Mouse (Mus musculus): ENCODE measurements around the gene Dok3.

Dok3 gene

DNA sequence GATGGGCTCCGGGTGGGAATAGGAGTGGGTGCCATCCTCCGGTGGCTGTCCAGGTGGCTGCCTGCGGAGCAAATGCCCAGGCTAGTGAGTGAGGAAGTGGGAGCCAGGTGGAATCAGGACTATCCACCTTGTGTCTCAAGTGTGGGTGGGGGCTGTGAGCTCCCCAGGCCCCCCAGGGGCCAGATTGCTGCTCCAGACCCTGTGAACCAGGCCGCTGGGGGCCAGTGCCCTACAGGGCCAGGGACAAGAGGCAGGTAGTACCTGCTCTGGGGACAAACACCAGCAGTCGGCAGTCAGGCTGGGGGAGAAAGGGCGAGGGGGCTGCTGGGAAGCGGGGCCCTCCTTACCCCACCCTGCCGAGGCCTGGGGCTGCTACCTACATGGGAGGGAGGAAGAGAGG is 52.8 kb downstream of the Dok3 start:
- no peak for DNase-seq (ENCODE audit: low read depth)

DNA sequence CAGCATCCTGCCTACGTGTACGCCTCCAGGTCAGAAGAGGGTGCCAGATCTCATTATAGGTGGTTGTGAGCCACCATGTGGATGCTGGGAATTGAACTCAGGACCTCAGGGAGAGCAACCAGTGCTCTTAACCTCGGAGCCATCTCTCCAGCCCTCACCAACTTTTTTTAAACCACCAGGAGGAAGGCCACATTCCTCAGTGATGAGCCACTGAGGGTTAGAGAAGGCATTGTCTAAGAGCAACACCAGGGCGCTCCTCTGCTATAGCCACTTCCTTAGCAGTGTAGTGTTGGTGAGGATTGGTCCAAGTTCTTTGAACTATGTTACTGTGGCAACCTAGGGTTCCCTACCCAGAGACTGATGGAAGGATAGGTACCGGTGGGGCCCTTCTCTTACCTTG is 53.3 kb downstream of the Dok3 start:
- DNase-seq (ENCODE audit: low read depth), result no peak

DNA sequence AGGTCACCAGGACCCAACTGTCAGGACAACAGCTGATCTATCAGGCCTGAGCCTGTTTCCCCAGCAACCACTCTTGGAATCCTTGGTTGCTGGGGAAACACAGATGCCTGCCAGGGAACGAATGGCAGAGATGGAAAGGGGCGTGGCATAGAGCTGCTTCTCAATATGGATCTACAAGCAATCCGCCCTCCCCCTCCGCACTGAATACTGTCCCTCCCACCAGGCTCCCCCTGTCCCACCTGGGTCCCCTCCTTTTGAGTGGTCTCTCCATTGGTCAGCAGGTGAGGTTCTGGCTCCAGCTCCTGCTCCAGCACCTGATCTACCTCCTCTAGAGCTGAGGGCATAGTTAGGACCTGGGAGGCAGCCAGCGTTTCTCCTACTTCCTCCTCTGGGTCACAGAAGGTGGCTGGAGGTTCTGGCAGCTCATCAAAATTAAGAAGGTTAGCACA is 54.5 kb downstream of the Dok3 start:
- no peak for DNase-seq (ENCODE audit: low read depth)

DNA sequence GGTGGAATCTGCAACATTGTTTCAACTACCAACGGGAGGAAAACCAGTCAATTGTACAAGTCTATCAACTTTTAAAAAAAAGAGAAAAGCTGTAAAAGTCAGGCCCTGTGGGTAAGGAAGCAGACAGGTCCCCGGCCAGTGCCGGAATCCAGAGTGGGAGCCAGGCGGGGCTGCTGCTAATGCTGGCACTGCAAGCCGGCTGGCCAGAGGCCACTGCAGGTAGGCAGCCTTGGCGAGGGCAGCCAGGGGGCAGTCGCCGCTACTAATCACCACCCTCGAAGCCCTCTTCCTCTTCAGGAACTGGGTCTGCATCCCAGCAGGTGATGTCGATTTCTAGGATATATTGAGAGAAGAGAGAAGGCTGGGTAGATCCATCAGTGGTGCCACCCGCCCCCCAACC is 55.1 kb downstream of the Dok3 start:
- no peak for DNase-seq (ENCODE audit: low read depth)
